Mouse (Mus musculus) erythroblast, embryonic 14.5 days (primary cell): ENCODE results near the gene Pon1.

Source experiments
- GATA1 ChIP-seq: IDR thresholded peaks from 2 replicates; pipeline ENCODE4 v1.6.1; 2012; ENCODE audit warnings: low read length, inconsistent platforms, mixed read lengths
- TAL1 ChIP-seq: IDR thresholded peaks from 3 replicates; pipeline ENCODE4 v1.6.1; 2012; ENCODE audit warnings: low read length, inconsistent platforms, mixed read lengths

GRCm38 (mm10) chr6:5199916-5200315 lies 6.2 kb upstream of the Pon1 start:
- TF ChIP-seq GATA1 (no peak), TAL1 (no peak)
